Mouse (Mus musculus) left cerebral cortex, adult 18-20 months (tissue): Measurements from ENCODE around the gene Hcrt. TPM values are rescaled to one million over a fixed set of nuclear protein-coding genes. Genes with fewer than 3 reads are reported as not detected.
A peak's percentile ranks its signal among the peaks of the same experiment; 100 is the strongest.

Experiments used
- DNase-seq, 2 experiments: peaks; one replicate each; pipeline ENCODE4 v3.0.0; 2021 to 2022; ENCODE audit warnings: low spot score in 2 of 2, mixed read lengths in 1 of 2
- total RNA-seq, 2 experiments: library from RNA; stranded (reverse); gene quantifications; 2 replicates each; pipeline ENCODE4 v1.2.3; 2021

The Hcrt gene
- total RNA-seq, 2 experiments from 2014 or later, result not detected

DNA sequence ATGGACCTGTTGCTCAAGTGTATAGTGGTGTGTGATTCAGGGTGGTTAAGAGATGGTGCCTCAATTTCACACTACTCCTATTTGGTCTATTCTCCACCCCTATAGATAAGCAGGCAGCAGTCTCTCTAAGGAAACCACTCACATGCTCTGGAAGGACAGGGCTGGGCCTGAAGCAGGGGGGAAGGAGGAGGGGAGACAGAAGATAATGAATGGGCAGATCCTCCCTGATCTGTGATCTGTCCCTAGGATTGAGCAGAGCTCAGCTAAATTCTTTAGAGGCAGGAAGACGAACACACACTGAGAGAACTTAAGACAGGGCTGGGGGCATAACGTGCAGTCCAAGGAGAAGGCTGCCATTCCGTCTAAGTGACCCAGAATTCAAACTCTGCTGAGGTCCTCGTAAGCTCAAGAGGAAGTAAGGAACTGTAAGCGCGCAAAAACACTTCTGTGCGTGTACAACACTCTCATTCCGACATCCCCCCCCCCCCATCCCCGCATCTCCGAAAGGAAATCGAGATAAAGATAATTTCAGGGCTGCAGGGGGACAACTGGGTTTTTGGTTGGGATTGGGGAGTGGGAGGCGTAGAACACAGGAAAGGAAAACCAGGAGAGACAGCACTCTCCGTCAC lies 25.5 kb downstream of the Hcrt start:
- DNase-seq, result no peak

GRCm38 (mm10) chr11:100736746-100737080 lies 26.0 kb downstream of the Hcrt start:
- no peak for DNase-seq

GRCm38 (mm10) chr11:100735954-100736745 lies 26.6 kb downstream of the Hcrt start:
- DNase-seq, result no peak

GRCm38 (mm10) chr11:100735134-100735865 lies 27.4 kb downstream of the Hcrt start:
- no peak for DNase-seq

- DNase-seq, result no peak
These were observed 32.1 kb downstream of the Hcrt start for GRCm38 (mm10) chr11:100730477-100731205.

DNA sequence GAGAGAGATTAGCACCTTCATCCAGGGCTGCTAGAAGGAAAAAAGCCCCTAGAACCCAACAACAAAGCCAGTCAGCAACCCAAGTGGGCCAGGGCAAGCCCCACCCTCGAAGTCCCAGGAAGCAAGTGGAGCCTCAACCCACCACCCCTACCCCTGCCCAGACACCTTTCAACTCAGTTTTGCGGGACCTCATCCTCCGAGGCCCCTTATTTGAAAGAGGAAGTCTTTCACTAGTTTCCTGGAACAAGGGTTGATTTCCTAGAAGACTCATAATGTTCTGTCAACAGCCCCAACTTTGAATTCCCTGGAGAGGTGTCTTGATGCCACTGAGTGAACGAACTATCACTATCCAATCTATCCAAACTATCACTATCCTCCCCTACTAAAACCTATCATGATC lies 32.8 kb downstream of the Hcrt start:
- no peak for DNase-seq

- DNase-seq, result no peak
These were observed 34.1 kb downstream of the Hcrt start for GRCm38 (mm10) chr11:100728601-100729000.

DNA sequence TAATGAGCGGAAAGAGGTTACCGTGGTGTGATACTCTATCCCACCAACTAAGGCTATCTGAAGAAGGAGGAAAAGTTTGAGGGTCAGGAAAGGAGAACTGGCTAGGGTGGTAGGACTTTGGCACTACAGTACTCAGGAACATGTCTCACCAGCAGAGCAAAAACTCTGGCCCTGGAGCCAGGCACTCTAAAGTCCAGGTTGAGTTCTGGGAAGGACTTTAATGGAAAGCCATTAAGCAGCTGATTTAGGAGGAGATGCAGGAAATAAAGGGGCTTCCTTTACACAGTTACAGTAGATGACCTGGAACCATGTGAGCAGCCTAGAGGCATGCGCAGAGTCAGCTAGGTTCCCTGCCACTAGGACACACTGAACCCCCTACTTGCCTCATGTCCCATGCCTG lies 35.5 kb downstream of the Hcrt start:
- no peak for DNase-seq

GRCm38 (mm10) chr11:100724919-100725512 lies 37.7 kb downstream of the Hcrt start:
- no peak for DNase-seq

- DNase-seq, result no peak
These were observed 40.2 kb downstream of the Hcrt start for GRCm38 (mm10) chr11:100722493-100723028.

- DNase-seq, result no peak
These were observed 40.8 kb downstream of the Hcrt start for GRCm38 (mm10) chr11:100721776-100722492.

DNA sequence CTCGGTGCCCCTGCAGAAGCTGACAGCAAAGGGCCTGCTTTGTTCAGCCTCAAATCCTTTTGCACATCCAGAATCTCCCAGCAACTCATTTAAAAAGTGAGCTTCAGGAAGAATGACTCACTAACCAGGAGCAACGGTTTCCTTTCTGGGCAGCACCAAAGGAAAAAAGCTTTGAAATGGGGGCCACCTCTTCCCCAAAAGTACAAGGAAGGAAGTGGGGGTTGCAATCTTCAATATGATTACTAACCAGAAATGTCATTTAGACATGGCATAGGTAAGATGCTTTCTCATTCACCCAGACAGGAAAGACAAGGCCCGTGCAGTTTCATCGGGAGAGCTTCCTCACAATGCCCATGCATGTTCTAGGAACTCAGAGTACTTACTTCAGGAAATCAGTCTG lies 41.5 kb downstream of the Hcrt start:
- no peak for DNase-seq

GRCm38 (mm10) chr11:100720345-100720744 lies 42.4 kb downstream of the Hcrt start:
- peak in 1 of 2 experiments; percentile 45 for DNase-seq

DNA sequence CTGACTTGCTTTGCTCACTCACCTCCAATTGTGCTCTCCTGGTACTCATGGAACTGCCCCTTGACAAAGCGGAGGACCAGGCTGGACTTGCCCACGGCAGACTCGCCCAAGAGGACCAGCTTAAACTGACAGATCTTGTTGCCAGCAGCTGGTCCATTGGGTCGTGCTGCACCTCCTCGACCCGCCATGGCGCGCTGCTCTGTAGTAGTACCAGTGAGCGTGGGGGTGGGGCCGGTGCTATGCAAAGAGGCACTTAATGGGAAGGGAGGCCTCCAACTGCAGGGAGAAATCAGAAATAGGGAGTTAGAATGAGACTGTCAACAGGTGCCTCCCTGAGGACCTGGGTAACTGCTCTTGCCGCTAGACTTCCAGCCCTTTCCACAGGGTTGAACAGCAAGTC lies 42.8 kb downstream of the Hcrt start:
- DNase-seq, result no peak

GRCm38 (mm10) chr11:100719312-100719711 lies 43.4 kb downstream of the Hcrt start:
- DNase-seq, result peak in 1 of 2 experiments; percentile 36

DNA sequence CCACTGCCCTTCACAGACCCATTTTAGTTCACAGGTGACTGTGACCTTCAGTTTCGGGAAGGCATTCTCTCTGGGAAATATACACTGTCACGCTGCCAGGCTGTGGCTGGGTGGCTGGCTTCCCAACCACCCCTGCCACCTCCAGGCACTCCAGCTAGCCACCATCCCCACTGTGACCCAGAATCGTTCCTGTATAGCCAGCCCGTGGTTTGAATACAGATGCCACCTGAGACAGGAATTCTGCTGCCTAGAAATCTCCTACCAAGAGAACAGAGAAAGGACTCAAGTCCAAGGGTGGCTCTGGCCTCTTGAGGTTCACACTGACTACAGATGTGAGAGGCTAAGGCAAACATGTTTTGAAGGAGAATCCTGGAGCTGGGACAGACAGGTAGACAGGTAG lies 43.9 kb downstream of the Hcrt start:
- peak in 1 of 2 experiments; percentile 28 for DNase-seq

DNA sequence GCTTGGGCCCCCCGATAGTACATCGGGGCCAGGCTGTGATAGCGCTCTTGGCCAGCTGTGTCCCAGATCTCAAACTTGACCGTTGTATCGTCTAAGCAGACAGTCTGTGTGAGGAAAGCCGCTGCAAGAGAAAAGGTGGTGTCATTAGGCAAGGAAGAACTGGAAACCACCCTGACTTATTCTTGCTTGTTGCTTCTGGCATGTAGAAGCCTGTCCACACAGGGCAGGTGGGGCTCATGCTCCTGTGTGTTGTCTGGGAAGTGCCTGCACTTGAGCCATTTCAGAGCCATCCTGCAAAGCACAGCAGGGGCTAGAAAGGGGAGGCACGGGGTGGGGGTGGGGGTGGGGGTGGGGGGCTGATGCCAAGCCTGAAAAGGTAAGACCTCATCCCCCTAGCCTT lies 44.3 kb downstream of the Hcrt start:
- DNase-seq, result no peak

- DNase-seq, result peak in 1 of 2 experiments; percentile 36
These were observed 46.1 kb downstream of the Hcrt start for GRCm38 (mm10) chr11:100716649-100717048.

DNA sequence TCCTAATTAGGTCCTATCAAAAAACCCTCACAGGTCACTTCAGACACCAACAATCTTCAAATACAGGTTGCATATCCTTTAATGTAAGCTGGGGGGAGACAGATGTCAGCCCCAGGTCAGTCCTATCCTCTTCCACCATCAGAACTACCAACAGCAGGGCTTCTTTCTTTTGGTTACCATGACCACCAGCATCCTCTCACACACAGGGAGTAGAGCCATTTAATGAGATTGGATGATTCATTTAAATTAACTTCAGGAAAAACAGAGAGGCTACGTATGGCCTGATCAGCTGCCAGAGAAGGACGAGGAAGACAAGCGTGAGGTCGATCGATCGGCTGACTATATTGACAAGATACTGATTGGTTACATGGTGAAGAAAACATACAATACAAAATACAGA lies 47.8 kb downstream of the Hcrt start:
- no peak for DNase-seq

GRCm38 (mm10) chr11:100714534-100714915 lies 48.2 kb downstream of the Hcrt start:
- peak; percentile 82 to 86 for DNase-seq
